Mouse (Mus musculus) liver, embryonic 14.5 days (tissue): Measurements from ENCODE around the gene Senp7. TPM values are rescaled to one million over a fixed set of nuclear protein-coding genes. Genes with fewer than 3 reads are reported as not detected.

Experiments
- ATAC-seq: fragments of 200-750 bp; cut with Nextera tagmentation; 2 replicates; pipeline ENCODE4 v1.8.0; 2017; ENCODE audit warnings: moderate number of reproducible peaks, mild to moderate bottlenecking, moderate library complexity; ENCODE audit not compliant: insufficient read depth
- DNase-seq, 3 experiments: peaks; one replicate each; pipeline ENCODE4 v3.0.0-alpha.2; 2012 to 2013; ENCODE audit warnings: low read depth in 3 of 3, low spot score in 3 of 3
- H3K27ac ChIP-seq: fragments of 300-500 bp; sonication (generic); 2 replicates; pipeline ENCODE4 v1.5.1; 2014; ENCODE audit warnings: moderate library complexity, mild to moderate bottlenecking, control low read depth, inconsistent platforms
- H3K27me3 ChIP-seq: fragments of 300-500 bp; sonication (generic); 2 replicates; pipeline ENCODE4 v1.6.1; 2014; ENCODE audit warnings: mild to moderate bottlenecking, low read length, moderate library complexity; ENCODE audit not compliant: control insufficient read depth, insufficient read depth
- H3K36me3 ChIP-seq: fragments of 300-500 bp; sonication (generic); replicated peaks from 2 replicates; pipeline ENCODE4 v1.6.1; 2014; ENCODE audit warnings: low read depth; ENCODE audit not compliant: control insufficient read depth, insufficient read depth
- H3K4me1 ChIP-seq, 2 experiments: fragments of 200-500 bp in 1 of 2; fragments of 300-500 bp in 1 of 2; sonication (generic) in 1 of 2; replicated peaks; 2 replicates each; pipeline ENCODE4 v1.6.1; 2012 to 2014; ENCODE audit warnings: antibody characterized with exemption in 1 of 2, inconsistent platforms in 1 of 2, low read length in 1 of 2; ENCODE audit not compliant: control insufficient read depth in 2 of 2, insufficient read depth in 2 of 2
- H3K4me2 ChIP-seq: fragments of 300-500 bp; sonication (generic); 2 replicates; pipeline ENCODE4 v1.6.1; 2014; ENCODE audit warnings: low read depth, mild to moderate bottlenecking, control low read depth, moderate library complexity
- H3K4me3 ChIP-seq, 2 experiments: fragments of 200-500 bp in 1 of 2; fragments of 300-500 bp in 1 of 2; sonication (generic) in 1 of 2; 2 replicates each; pipeline ENCODE4 v1.5.1; 2012 to 2014; ENCODE audit warnings: low read depth in 2 of 2, low read length in 2 of 2, mild to moderate bottlenecking in 2 of 2, control low read depth in 1 of 2, inconsistent platforms in 1 of 2, moderate library complexity in 1 of 2; ENCODE audit not compliant: insufficient read depth in 1 of 2
- H3K9ac ChIP-seq: fragments of 300-500 bp; sonication (generic); replicated peaks from 2 replicates; pipeline ENCODE4 v1.6.1; 2014; ENCODE audit warnings: mild to moderate bottlenecking, control low read depth, moderate library complexity
- H3K9me3 ChIP-seq: fragments of 300-500 bp; sonication (generic); 2 replicates; pipeline ENCODE4 v1.6.1; 2016; ENCODE audit warnings: low read length, mixed read lengths; ENCODE audit not compliant: control insufficient read depth
- CTCF ChIP-seq: IDR thresholded peaks from 2 replicates; pipeline ENCODE4 v1.5.1; 2016; ENCODE audit warnings: antibody characterized with exemption, low read depth, control low read depth
- EP300 ChIP-seq: IDR thresholded peaks from 2 replicates; pipeline ENCODE4 v1.6.1; 2016; ENCODE audit warnings: antibody characterized with exemption, low read depth
- WGBS: fragments of 180-500 bp; shearing (Covaris S2); extraction: QIAGEN DNeasy Blood & Tissue Kit; methylation state at CpG from one replicate; pipeline ENCODE4 v1.1.7; 2014; ENCODE audit not compliant: insufficient replicate concordance; 5-methylcytosine and 5-hydroxymethylcytosine counted together
- polyA plus RNA-seq, 2 experiments: library from polyadenylated mRNA; depleted of rRNA in 1 of 2; stranded (reverse) in 1 of 2; unstranded in 1 of 2; fragments of >200 nt; fragmentation: Nextera tagmentation in 1 of 2; extraction: Ambion mirVana in 1 of 2; gene quantifications; 2 replicates each; pipeline versions ENCODE4 v1.2.1 to v1.2.3; 2012 to 2014

Senp7 gene
- polyA plus RNA-seq, 2 experiments = 8.7 to 15.5 TPM

GRCm38 (mm10) chr16:56019660-56020059 lies 28.5 kb upstream of the Senp7 start:
- no peaks in the 10 kb centered on the region for H3K27me3 ChIP-seq
- H3K4me2 ChIP-seq = no peak overlapping the region
- peaks cover 52% of the 10 kb centered on the region for H3K36me3 ChIP-seq
- WGBS = 89% methylated on average over 7 of the region's 7 CpGs
- H3K4me1 ChIP-seq = no peaks in the 10 kb centered on the region
- H3K9ac ChIP-seq = no peak overlapping the region
- ATAC-seq = no peak
- TF ChIP-seq CTCF = no peak
- no peak for TF ChIP-seq EP300
- no peaks in the 10 kb centered on the region for H3K9me3 ChIP-seq
- no peak for DNase-seq
- H3K27ac ChIP-seq = no peak overlapping the region
- H3K4me3 ChIP-seq = no peak overlapping the region

- no peaks in the 10 kb centered on the region for H3K27me3 ChIP-seq
- WGBS = 27% methylated on average over 12 of the region's 12 CpGs
- H3K27ac ChIP-seq = peak overlapping the region; percentile 84
- peak overlapping the region; percentile 94 to 99 for H3K4me3 ChIP-seq
- peaks cover 12 to 14% of the 10 kb centered on the region in 2 experiments for H3K4me1 ChIP-seq
- no peaks in the 10 kb centered on the region for H3K9me3 ChIP-seq
- peaks cover 22% of the 10 kb centered on the region for H3K36me3 ChIP-seq
- H3K9ac ChIP-seq = peak overlapping the region; percentile 94
- peak overlapping the region; percentile 76 for H3K4me2 ChIP-seq
- ATAC-seq = no peak
- TF ChIP-seq EP300 (no peak), CTCF (no peak)
- no peak for DNase-seq
Observed at GRCm38 (mm10) chr16:56027854-56028629, 20.1 kb upstream of the Senp7 start.

GRCm38 (mm10) chr16:56028722-56029551 lies 19.2 kb upstream of the Senp7 start:
- Histone ChIP-seq H3K9ac (peak overlapping the region; percentile 94), H3K36me3 (peaks cover 26% of the 10 kb centered on the region), H3K4me3 (peak overlapping the region; percentile 94 to 99), H3K9me3 (no peaks in the 10 kb centered on the region), H3K27me3 (no peaks in the 10 kb centered on the region), H3K4me2 (peak overlapping the region; percentile 76), H3K4me1 (peaks cover 12 to 14% of the 10 kb centered on the region in 2 experiments), H3K27ac (peak overlapping the region; percentile 84)
- ATAC-seq (peak; percentile 91), DNase-seq (peak; percentile 51 to 58 (median 57))
- under 1% methylated on average over 62 of the region's 62 CpGs for WGBS
- TF ChIP-seq EP300 = peak; percentile 16; the same call in 1 of the 2 replicates
- TF ChIP-seq CTCF = no peak

GRCm38 (mm10) chr16:56029661-56030082 lies 18.5 kb upstream of the Senp7 start, which contains the start of gene Pcnp:
Pcnp (minus strand) TSS chr16:56029739.
- 0 out of 2 replicates have a peak, but pooled peaks have one; percentile 13 for TF ChIP-seq CTCF
- TF ChIP-seq EP300 = no peak
- peak; percentile 95 to 97 (median 96) for DNase-seq
- Histone ChIP-seq H3K4me2 (peak within 1 kb of the TSS; percentile 89), H3K9me3 (no peaks in the 10 kb centered on the region), H3K27ac (peak within 1 kb of the TSS; percentile 84), H3K9ac (peak within 1 kb of the TSS; percentile 94), H3K4me1 (peaks cover 12 to 14% of the 10 kb centered on the region in 2 experiments), H3K27me3 (no peaks in the 10 kb centered on the region), H3K36me3 (peaks cover 30% of the 10 kb centered on the region), H3K4me3 (peak within 1 kb of the TSS; percentile 94 to 99)
- peak; percentile 99 for ATAC-seq
- WGBS = under 1% methylated on average over 39 of the region's 39 CpGs
